Mouse (Mus musculus): ENCODE measurements at regions not wholly inside any gene's neighbourhood (a gene's known extent, or its start where the extent isn't known, plus 50 kb on each side); places are given as distances from the start of the nearest gene placed in this dataset.
A peak's percentile ranks its signal among the peaks of the same experiment; 100 is the strongest.

GRCm38 (mm10) chr1:80069141-80069540 is 149.1 kb downstream of the Fam124b start:
- H3K9me3 ChIP-seq (ENCODE audit: low read length): no peaks in the 10 kb centered on the region
- H3K27me3 ChIP-seq (ENCODE audit: insufficient read depth, low read length): no peaks in the 10 kb centered on the region
- H3K4me3 ChIP-seq (ENCODE audit: low read depth, low read length): no peak overlapping the region
- H3K36me3 ChIP-seq (ENCODE audit: insufficient read depth, low read length): no peaks in the 10 kb centered on the region
- no peak for TF ChIP-seq CTCF (IDR thresholded peaks at IDR 0.05)
- ATAC-seq (ENCODE audit: low FRiP score): no peak
- no peak overlapping the region for H3K4me2 ChIP-seq (ENCODE audit: low read depth, low read length, poor library complexity, severe bottlenecking)
- no peaks in the 10 kb centered on the region for H3K4me1 ChIP-seq (ENCODE audit: insufficient read depth, low read length)
- no peak overlapping the region for H3K9ac ChIP-seq (replicated peaks; ENCODE audit: low read length, poor library complexity, severe bottlenecking)
- DNase-seq (ENCODE audit: low spot score): peak; percentile 20
- 78% methylated on average over 4 of the region's 4 CpGs for WGBS
- H3K27ac ChIP-seq (ENCODE audit: low read depth, low read length): no peak overlapping the region

GRCm38 (mm10) chr1:80062121-80062520 is 156.2 kb downstream of the Fam124b start:
- TF ChIP-seq CTCF (IDR thresholded peaks at IDR 0.05): no peak

GRCm38 (mm10) chr1:80061632-80062031 is 156.6 kb downstream of the Fam124b start:
- ATAC-seq (ENCODE audit: low FRiP score) (no peak), DNase-seq (ENCODE audit: low spot score) (peak; percentile 65)
- Histone ChIP-seq H3K4me2 (ENCODE audit: low read depth, low read length, poor library complexity, severe bottlenecking) (no peak overlapping the region), H3K9me3 (ENCODE audit: low read length) (no peaks in the 10 kb centered on the region), H3K4me1 (ENCODE audit: insufficient read depth, low read length) (no peaks in the 10 kb centered on the region; the same call in 1 of the 2 replicates), H3K27me3 (ENCODE audit: insufficient read depth, low read length) (no peaks in the 10 kb centered on the region), H3K27ac (ENCODE audit: low read depth, low read length) (peak overlapping the region; percentile 8; the same call in 1 of the 2 replicates), H3K9ac (replicated peaks; ENCODE audit: low read length, poor library complexity, severe bottlenecking) (no peak overlapping the region), H3K36me3 (ENCODE audit: insufficient read depth, low read length) (no peaks in the 10 kb centered on the region), H3K4me3 (ENCODE audit: low read depth, low read length) (no peak overlapping the region)
- no peak for TF ChIP-seq CTCF (IDR thresholded peaks at IDR 0.05)
- WGBS: 48% methylated on average over 7 of the region's 7 CpGs

More at GRCm38 (mm10) chr1:80062121-80062520, 156.2 kb downstream of the Fam124b start:
- Histone ChIP-seq H3K9ac (replicated peaks; ENCODE audit: low read length, poor library complexity, severe bottlenecking) (no peak overlapping the region), H3K36me3 (ENCODE audit: insufficient read depth, low read length) (no peaks in the 10 kb centered on the region), H3K4me3 (ENCODE audit: low read depth, low read length) (no peak overlapping the region), H3K4me2 (ENCODE audit: low read depth, low read length, poor library complexity, severe bottlenecking) (no peak overlapping the region), H3K4me1 (ENCODE audit: insufficient read depth, low read length) (no peaks in the 10 kb centered on the region; the same call in 1 of the 2 replicates), H3K9me3 (ENCODE audit: low read length) (no peaks in the 10 kb centered on the region), H3K27me3 (ENCODE audit: insufficient read depth, low read length) (no peaks in the 10 kb centered on the region), H3K27ac (ENCODE audit: low read depth, low read length) (peak overlapping the region; percentile 8; the same call in 1 of the 2 replicates)
- WGBS: 65% methylated on average over 1 of the region's 1 CpGs
- no peak for DNase-seq (ENCODE audit: low spot score)
- ATAC-seq (ENCODE audit: low FRiP score): no peak; the same call in 1 of the 2 replicates

DNA sequence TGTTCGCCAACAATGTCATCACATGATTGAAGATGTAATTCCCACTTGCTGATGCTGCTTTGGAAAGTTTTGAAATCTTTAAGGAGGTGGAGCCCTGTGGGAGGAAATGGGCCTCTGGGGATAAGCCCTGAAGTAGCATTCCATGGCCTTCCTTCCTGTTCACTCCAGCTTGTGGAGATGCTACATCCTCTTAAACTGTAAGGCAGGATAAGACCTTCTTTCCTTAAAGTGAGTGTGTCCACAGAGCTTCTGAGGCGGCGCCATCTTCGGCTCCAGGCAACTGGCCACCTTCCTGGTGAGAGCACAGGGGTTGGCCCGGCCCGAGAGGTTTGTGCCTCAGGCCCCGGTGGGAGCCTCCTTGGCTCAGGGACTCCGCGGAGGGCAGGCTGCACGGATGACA is 173.1 kb downstream of the Fam124b start:
- H3K9me3 ChIP-seq (ENCODE audit: low read length): no peaks in the 10 kb centered on the region
- no peak overlapping the region for H3K9ac ChIP-seq (replicated peaks; ENCODE audit: low read length, poor library complexity, severe bottlenecking)
- H3K4me2 ChIP-seq (ENCODE audit: low read depth, low read length, poor library complexity, severe bottlenecking): no peak overlapping the region
- no peak overlapping the region for H3K27ac ChIP-seq (ENCODE audit: low read depth, low read length)
- WGBS: 95% methylated on average over 10 of the region's 10 CpGs
- no peaks in the 10 kb centered on the region for H3K4me1 ChIP-seq (ENCODE audit: insufficient read depth, low read length)
- DNase-seq (ENCODE audit: low spot score) (no peak), ATAC-seq (ENCODE audit: low FRiP score) (no peak)
- no peaks in the 10 kb centered on the region for H3K36me3 ChIP-seq (ENCODE audit: insufficient read depth, low read length)
- no peak overlapping the region for H3K4me3 ChIP-seq (ENCODE audit: low read depth, low read length)
- H3K27me3 ChIP-seq (ENCODE audit: insufficient read depth, low read length): no peaks in the 10 kb centered on the region
- no peak for TF ChIP-seq CTCF (IDR thresholded peaks at IDR 0.05)

DNA sequence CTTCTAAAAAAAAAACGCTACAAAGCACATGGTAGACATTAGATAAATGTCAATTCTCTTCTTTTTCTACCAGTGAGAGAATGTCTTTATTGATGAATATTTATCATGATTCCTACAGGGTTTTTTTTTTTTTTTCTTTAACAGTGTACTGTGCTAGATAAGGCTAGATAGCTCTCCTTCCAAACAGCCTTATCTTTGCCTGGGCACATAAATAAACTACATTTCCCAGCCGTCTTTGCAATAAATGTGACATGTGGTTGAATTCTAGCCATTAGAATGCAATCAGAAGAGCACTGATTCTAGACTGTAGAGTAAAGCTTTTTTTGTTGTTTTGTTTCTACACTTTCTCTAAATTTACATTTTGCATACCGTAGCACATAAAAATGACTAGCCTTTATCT is 177.9 kb downstream of the Fam124b start:
- Histone ChIP-seq H3K9me3 (ENCODE audit: low read length) (no peaks in the 10 kb centered on the region), H3K36me3 (ENCODE audit: insufficient read depth, low read length) (no peaks in the 10 kb centered on the region), H3K27me3 (ENCODE audit: insufficient read depth, low read length) (no peaks in the 10 kb centered on the region), H3K4me1 (ENCODE audit: insufficient read depth, low read length) (no peaks in the 10 kb centered on the region), H3K9ac (replicated peaks; ENCODE audit: low read length, poor library complexity, severe bottlenecking) (no peak overlapping the region), H3K4me3 (ENCODE audit: low read depth, low read length) (no peak overlapping the region), H3K27ac (ENCODE audit: low read depth, low read length) (no peak overlapping the region), H3K4me2 (ENCODE audit: low read depth, low read length, poor library complexity, severe bottlenecking) (no peak overlapping the region)
- WGBS: 84% methylated on average over 3 of the region's 3 CpGs
- TF ChIP-seq CTCF (IDR thresholded peaks at IDR 0.05): no peak
- DNase-seq (ENCODE audit: low spot score) (no peak), ATAC-seq (ENCODE audit: low FRiP score) (no peak)

DNA sequence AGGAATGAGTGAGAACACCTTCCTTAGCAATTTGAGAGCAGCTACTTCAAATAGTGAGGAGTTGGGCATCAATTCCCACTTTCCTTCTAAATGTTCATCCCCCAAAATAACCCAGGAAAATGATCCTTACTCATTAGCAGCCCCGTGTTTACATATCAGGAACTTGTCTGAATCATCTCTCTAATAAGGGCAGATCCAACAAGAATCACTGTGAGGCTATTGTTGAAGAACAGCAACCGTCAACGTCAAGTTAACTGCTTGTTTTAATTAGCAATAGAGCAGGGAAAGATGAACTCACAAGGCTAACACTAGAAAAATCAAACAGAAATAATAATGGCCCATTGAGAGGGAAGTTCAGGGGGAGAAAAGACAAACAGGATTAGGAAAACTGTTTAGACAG is 178.4 kb downstream of the Fam124b start:
- no peak overlapping the region for H3K4me2 ChIP-seq (ENCODE audit: low read depth, low read length, poor library complexity, severe bottlenecking)
- H3K27me3 ChIP-seq (ENCODE audit: insufficient read depth, low read length): no peaks in the 10 kb centered on the region
- H3K27ac ChIP-seq (ENCODE audit: low read depth, low read length): no peak overlapping the region
- DNase-seq (ENCODE audit: low spot score): no peak
- no peak overlapping the region for H3K4me3 ChIP-seq (ENCODE audit: low read depth, low read length)
- no peaks in the 10 kb centered on the region for H3K36me3 ChIP-seq (ENCODE audit: insufficient read depth, low read length)
- H3K9me3 ChIP-seq (ENCODE audit: low read length): no peaks in the 10 kb centered on the region
- H3K9ac ChIP-seq (replicated peaks; ENCODE audit: low read length, poor library complexity, severe bottlenecking): no peak overlapping the region
- H3K4me1 ChIP-seq (ENCODE audit: insufficient read depth, low read length): no peaks in the 10 kb centered on the region
- no peak for ATAC-seq (ENCODE audit: low FRiP score)
- no peak for TF ChIP-seq CTCF (IDR thresholded peaks at IDR 0.05)
- WGBS: 70% methylated on average over 3 of the region's 3 CpGs
